Mouse (Mus musculus) cerebellum, adult 2 months (tissue): ENCODE data around the gene Plpp3.

ENCODE experiments used
- CTCF ChIP-seq: fragments of 200-500 bp; IDR thresholded peaks from 2 replicates; pipeline ENCODE4 v1.5.1; 2011; ENCODE audit warnings: low read depth, mild to moderate bottlenecking, control low read depth, low read length, moderate library complexity, borderline replicate concordance; ENCODE audit not compliant: insufficient read depth
- POLR2A ChIP-seq: fragments of 200-500 bp; IDR thresholded peaks from 2 replicates; pipeline ENCODE4 v1.6.1; 2011; ENCODE audit warnings: low read length, control low read depth, borderline replicate concordance; ENCODE audit not compliant: insufficient read depth

DNA sequence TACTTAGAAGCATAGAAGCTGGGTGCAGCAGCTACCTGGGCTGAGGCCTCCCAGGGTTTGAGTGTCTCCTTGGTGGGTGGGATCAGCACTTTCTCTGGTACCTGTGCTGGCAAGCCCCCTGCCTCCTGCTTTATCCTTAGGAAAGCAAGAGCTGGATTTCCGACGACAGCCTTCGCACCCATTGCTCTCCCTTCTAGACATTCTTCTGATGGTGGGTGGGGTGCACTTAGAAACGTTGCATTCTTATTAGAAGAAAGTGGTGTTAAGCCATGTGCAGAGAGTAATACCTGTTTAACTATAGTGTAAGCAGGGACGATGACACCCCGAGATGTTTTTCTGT, 2.4 kb downstream of the Plpp3 start:
- TF ChIP-seq CTCF: no peak
- TF ChIP-seq POLR2A: no peak
